Comparison of ENCODE assay signal across 8 mouse cellular contexts in genomic region chr6:100432688-100433533, GRCm38 (mm10).
A peak's percentile ranks its signal among the peaks of the same experiment; 100 is the strongest.
DNase-seq lines count a peak whose midpoint lies in the region; ATAC-seq lines count a peak whose summit lies in the region.

No protein-coding gene starts in this region.

- H3K4me2 ChIP-seq in limb, embryonic 13.5 days (replicated peaks), result no peak overlapping the region
- no peak overlapping the region for H3K4me2 ChIP-seq in neural tube, embryonic 13.5 days

- H3K27ac ChIP-seq in heart, embryonic 10.5 days, result peak overlapping the region; percentile 49
- H3K27ac ChIP-seq in embryonic facial prominence, embryonic 10.5 days (replicated peaks), result peak overlapping the region; percentile 66
- H3K27ac ChIP-seq in limb, embryonic 13.5 days, result no peak overlapping the region
- H3K27ac ChIP-seq in neural tube, embryonic 13.5 days (replicated peaks), result no peak overlapping the region

- no peak for ATAC-seq in limb, embryonic 13.5 days (ENCODE audit: low FRiP score, low read depth)
- ATAC-seq in neural tube, embryonic 13.5 days (ENCODE audit: low read depth), result peak; percentile 40; the same call in 1 of the 2 replicates
- no peak for ATAC-seq in inflammation-experienced regulatory T-cells, adult 6 months

- H3K36me3 ChIP-seq in heart, embryonic 10.5 days, result no peaks in the 10 kb centered on the region
- H3K36me3 ChIP-seq in embryonic facial prominence, embryonic 10.5 days (replicated peaks), result no peaks in the 10 kb centered on the region
- no peaks in the 10 kb centered on the region for H3K36me3 ChIP-seq in limb, embryonic 13.5 days
- H3K36me3 ChIP-seq in neural tube, embryonic 13.5 days, result no peaks in the 10 kb centered on the region

- H3K27me3 ChIP-seq in heart, embryonic 10.5 days (ENCODE audit: insufficient read depth, poor library complexity, severe bottlenecking), result peaks cover 68% of the 10 kb centered on the region
- peaks cover 100% of the 10 kb centered on the region for H3K27me3 ChIP-seq in embryonic facial prominence, embryonic 10.5 days (replicated peaks; ENCODE audit: low read depth, poor library complexity, severe bottlenecking)
- H3K27me3 ChIP-seq in limb, embryonic 13.5 days, result peaks cover 21% of the 10 kb centered on the region
- H3K27me3 ChIP-seq in neural tube, embryonic 13.5 days, result peaks cover 42% of the 10 kb centered on the region

- H3K9ac ChIP-seq in limb, embryonic 13.5 days, result 0 out of 2 replicates have a peak overlapping the region, but pooled peaks have one; percentile 25
- 0 out of 2 replicates have a peak overlapping the region, but pooled peaks have one; percentile 9 for H3K9ac ChIP-seq in neural tube, embryonic 13.5 days

- no peak for DNase-seq in heart, embryonic 10.5 days (ENCODE audit: low spot score)
- DNase-seq in heart, adult 9 months (ENCODE audit: low spot score in 2 of 2), result no peak
- peak; percentile 79 for DNase-seq in embryonic facial prominence, embryonic 10.5 days (ENCODE audit: low spot score)
- no peak for DNase-seq in heart, postnatal 25 days (ENCODE audit: low spot score)
- no peak for DNase-seq in spleen, postnatal 4 days (ENCODE audit: low spot score in 2 of 2)

- no peak overlapping the region for H3K4me3 ChIP-seq in heart, embryonic 10.5 days
- H3K4me3 ChIP-seq in embryonic facial prominence, embryonic 10.5 days, result peak overlapping the region; percentile 24
- no peak overlapping the region for H3K4me3 ChIP-seq in limb, embryonic 13.5 days
- H3K4me3 ChIP-seq in neural tube, embryonic 13.5 days, result no peak overlapping the region

- intact Hi-C loops in heart, postnatal 25 days (cut with DNase I), result no loop called here

- WGBS in heart, embryonic 10.5 days, result 32% methylated on average over 17 of the region's 17 CpGs
- 10% methylated on average over 17 of the region's 17 CpGs for WGBS in embryonic facial prominence, embryonic 10.5 days
- 35% methylated on average over 17 of the region's 17 CpGs for WGBS in limb, embryonic 13.5 days
- 12% methylated on average over 17 of the region's 17 CpGs for WGBS in neural tube, embryonic 13.5 days

- no peaks in the 10 kb centered on the region for H3K9me3 ChIP-seq in heart, embryonic 10.5 days
- H3K9me3 ChIP-seq in embryonic facial prominence, embryonic 10.5 days, result peaks cover 3% of the 10 kb centered on the region; the same call in 1 of the 2 replicates
- peaks cover 4% of the 10 kb centered on the region for H3K9me3 ChIP-seq in limb, embryonic 13.5 days
- no peaks in the 10 kb centered on the region for H3K9me3 ChIP-seq in neural tube, embryonic 13.5 days

- H3K4me1 ChIP-seq in heart, embryonic 10.5 days, result peaks cover 39% of the 10 kb centered on the region
- H3K4me1 ChIP-seq in embryonic facial prominence, embryonic 10.5 days, result peaks cover 73% of the 10 kb centered on the region
- peaks cover 40% of the 10 kb centered on the region for H3K4me1 ChIP-seq in limb, embryonic 13.5 days
- H3K4me1 ChIP-seq in neural tube, embryonic 13.5 days (replicated peaks), result peaks cover 15% of the 10 kb centered on the region

Comparison
In these comparisons a context has a peak if more than half of its experiments do, and no peak if none do; other contexts are left out.
1. H3K27ac ChIP-seq: peak in heart, embryonic 10.5 days (single experiment) and embryonic facial prominence, embryonic 10.5 days (single experiment); none in limb, embryonic 13.5 days (single experiment) and neural tube, embryonic 13.5 days (single experiment).